Mouse (Mus musculus): ENCODE data around the gene Spata31d1b.
A peak's percentile ranks its signal among the peaks of the same experiment; 100 is the strongest.

GRCm38 (mm10) chr13:59735190-59735589 is 23.1 kb downstream of the Spata31d1b start:
- TF ChIP-seq CTCF (IDR thresholded peaks at IDR 0.05) = peak; percentile 58
- TF ChIP-seq EP300 (IDR thresholded peaks at IDR 0.05) = no peak
